Mouse (Mus musculus): ENCODE results near the gene Hrk. TPM values are rescaled to one million over a fixed set of nuclear protein-coding genes. Genes with fewer than 3 reads are reported as not detected.

Hrk gene
- polyA plus RNA-seq, 1 experiment = 5.8 TPM

GRCm38 (mm10) chr5:118143211-118144026, 21.0 kb upstream of the Hrk start:
- TF ChIP-seq CTCF (IDR thresholded peaks at IDR 0.05; ENCODE audit: borderline replicate concordance, extremely low read depth, insufficient read depth, insufficient read length) (no peak), POLR2A (IDR thresholded peaks at IDR 0.05; ENCODE audit: borderline replicate concordance, extremely low read depth, insufficient read depth, insufficient read length, poor library complexity, severe bottlenecking) (no peak)
- DNase-seq (ENCODE audit: low read depth) = no peak

DNA sequence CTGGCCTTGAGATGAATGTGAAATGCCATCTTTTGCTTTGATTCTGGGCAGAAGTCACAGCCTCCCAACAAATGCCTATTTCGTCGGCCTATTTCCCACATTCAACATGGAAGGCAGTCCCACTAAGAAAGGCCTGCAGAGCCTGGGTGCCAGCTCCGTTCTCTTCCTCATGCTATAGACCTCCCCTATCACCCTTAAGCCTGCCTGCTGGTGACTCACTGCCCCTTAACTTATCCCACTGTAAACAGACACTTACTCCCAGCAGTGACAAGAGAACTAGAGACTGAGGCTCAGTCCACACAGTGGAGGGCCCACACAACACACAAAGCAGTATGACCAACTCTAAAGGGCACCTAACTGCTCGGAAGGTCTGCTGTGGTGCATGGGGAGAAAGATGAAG, 20.1 kb upstream of the Hrk start:
- no peak for DNase-seq (ENCODE audit: low read depth)

DNA sequence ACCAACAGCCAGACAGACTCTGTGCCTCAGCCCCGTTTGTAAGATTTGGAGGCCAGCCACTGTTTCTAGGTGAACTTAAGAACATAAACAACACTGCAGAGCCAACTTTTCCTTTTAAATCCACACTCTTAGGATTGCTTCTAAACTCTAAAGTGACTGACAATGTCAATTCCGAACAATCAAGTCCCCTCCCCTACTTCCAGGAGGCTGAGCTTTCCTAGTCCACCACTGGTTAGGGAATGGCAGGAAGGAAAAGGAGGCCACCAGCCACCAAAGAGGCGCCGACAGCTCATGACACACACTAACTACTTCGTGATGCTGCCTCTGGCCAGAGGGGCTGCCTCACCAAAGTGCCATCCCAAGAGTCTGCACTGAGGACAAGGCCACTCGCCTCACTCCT, 19.7 kb upstream of the Hrk start:
- TF ChIP-seq POLR2A (IDR thresholded peaks at IDR 0.05; ENCODE audit: borderline replicate concordance, extremely low read depth, insufficient read depth, insufficient read length, poor library complexity, severe bottlenecking) (no peak), CTCF (IDR thresholded peaks at IDR 0.05; ENCODE audit: borderline replicate concordance, extremely low read depth, insufficient read depth, insufficient read length) (no peak)
- no peak for DNase-seq (ENCODE audit: low read depth)

More for the DNA sequence above, 20.1 kb upstream of the Hrk start:
- TF ChIP-seq POLR2A (IDR thresholded peaks at IDR 0.05; ENCODE audit: borderline replicate concordance, extremely low read depth, insufficient read depth, insufficient read length, poor library complexity, severe bottlenecking) (no peak), CTCF (IDR thresholded peaks at IDR 0.05; ENCODE audit: borderline replicate concordance, extremely low read depth, insufficient read depth, insufficient read length) (no peak)

DNA sequence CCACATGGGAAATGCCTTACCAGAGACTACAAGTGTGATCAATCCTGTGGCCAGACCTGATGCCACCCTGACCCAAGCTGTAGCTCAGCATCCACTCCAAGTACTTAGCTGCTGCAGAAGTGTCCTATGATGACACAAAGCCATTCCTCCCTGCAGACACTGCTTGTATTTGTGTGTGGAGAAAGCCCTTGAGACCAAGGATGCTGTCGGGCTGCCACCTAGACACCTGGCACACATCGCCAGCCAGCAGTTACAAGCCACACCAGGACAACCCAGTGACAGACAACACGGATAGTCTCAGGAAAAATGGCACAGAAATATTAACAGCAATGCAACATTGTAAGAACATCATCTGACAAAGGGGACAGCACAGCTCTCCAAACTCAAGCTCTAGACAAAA, 19.0 kb upstream of the Hrk start:
- no peak for DNase-seq (ENCODE audit: low read depth)
- TF ChIP-seq POLR2A (IDR thresholded peaks at IDR 0.05; ENCODE audit: borderline replicate concordance, extremely low read depth, insufficient read depth, insufficient read length, poor library complexity, severe bottlenecking) = no peak
- TF ChIP-seq CTCF (IDR thresholded peaks at IDR 0.05; ENCODE audit: borderline replicate concordance, extremely low read depth, insufficient read depth, insufficient read length) = no peak

GRCm38 (mm10) chr5:118145999-118146679, 18.3 kb upstream of the Hrk start:
- peak; percentile 74 for DNase-seq (ENCODE audit: low read depth)
- TF ChIP-seq CTCF (IDR thresholded peaks at IDR 0.05; ENCODE audit: borderline replicate concordance, extremely low read depth, insufficient read depth, insufficient read length) (no peak), POLR2A (IDR thresholded peaks at IDR 0.05; ENCODE audit: borderline replicate concordance, extremely low read depth, insufficient read depth, insufficient read length, poor library complexity, severe bottlenecking) (no peak)

DNA sequence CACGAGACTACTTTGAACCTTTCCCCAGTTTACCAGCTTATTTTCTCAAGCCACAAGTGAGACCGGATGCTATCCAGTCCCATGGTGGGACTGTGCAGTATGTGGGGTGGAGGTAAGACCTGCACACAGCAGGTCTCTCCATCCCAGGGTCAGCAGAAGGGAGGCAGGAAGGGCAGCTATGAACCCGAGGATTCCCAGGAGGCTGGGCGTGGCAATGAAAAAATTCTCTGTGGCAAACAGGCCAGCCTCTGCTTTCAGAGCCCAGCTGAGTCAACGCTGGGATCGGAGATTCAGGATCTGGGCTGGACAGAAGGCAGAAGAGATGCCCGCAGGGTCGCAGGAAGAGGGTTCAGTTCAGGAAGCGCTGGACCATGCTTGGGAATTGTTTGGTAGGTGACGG, 17.2 kb upstream of the Hrk start:
- TF ChIP-seq CTCF (IDR thresholded peaks at IDR 0.05; ENCODE audit: borderline replicate concordance, extremely low read depth, insufficient read depth, insufficient read length) (no peak), POLR2A (IDR thresholded peaks at IDR 0.05; ENCODE audit: borderline replicate concordance, extremely low read depth, insufficient read depth, insufficient read length, poor library complexity, severe bottlenecking) (no peak)
- DNase-seq (ENCODE audit: low read depth) = no peak

- TF ChIP-seq POLR2A (IDR thresholded peaks at IDR 0.05; ENCODE audit: borderline replicate concordance, extremely low read depth, insufficient read depth, insufficient read length, poor library complexity, severe bottlenecking) = no peak
- TF ChIP-seq CTCF (IDR thresholded peaks at IDR 0.05; ENCODE audit: borderline replicate concordance, extremely low read depth, insufficient read depth, insufficient read length) = no peak
- DNase-seq (ENCODE audit: low read depth) = no peak
Measured at GRCm38 (mm10) chr5:118149711-118150110, 14.7 kb upstream of the Hrk start.

DNA sequence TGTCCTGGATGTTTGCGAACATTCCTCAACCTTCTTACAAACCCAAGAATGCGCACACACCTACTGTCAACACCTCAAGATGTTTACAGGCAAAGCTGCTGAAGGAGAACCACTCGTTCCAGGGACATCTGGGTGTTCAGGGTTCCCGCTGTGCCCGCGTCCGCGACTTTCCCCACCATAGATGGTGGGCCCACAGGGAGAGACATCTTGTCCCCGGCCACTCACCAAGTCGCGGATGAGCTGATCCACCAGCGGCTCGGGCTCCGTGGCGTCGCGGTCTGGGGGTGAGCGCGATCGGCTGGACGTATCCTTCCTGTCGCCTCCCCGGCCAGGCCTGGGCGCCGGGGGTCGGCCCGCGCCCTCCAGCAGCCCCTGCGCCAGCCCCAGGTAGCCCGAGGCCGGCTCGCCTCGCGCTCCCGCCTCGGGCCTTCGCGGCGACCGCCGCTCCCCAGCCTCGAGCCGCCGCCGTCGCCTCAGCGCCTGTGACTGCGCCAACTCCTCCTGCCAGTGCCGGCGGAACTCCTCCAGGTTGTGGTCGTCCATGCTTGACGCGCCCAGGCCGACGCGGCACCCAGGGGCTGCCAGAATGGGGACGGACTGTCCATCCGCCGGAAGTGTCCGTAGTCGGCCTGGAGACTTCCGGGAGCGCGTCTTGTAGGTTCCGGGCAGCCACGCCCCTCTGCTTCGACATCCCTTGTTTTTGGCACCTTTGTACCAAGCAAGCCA, 9.4 kb upstream of the Hrk start, which contains the start of gene Fbxw8:
Gene Fbxw8 (minus strand): TSS at position 626 of the 726 bp plus-strand sequence.
- TF ChIP-seq CTCF (IDR thresholded peaks at IDR 0.05; ENCODE audit: borderline replicate concordance, extremely low read depth, insufficient read depth, insufficient read length) (no peak), POLR2A (IDR thresholded peaks at IDR 0.05; ENCODE audit: borderline replicate concordance, extremely low read depth, insufficient read depth, insufficient read length, poor library complexity, severe bottlenecking) (peak; percentile 44; the same call in 1 of the 2 replicates)
- DNase-seq (ENCODE audit: low read depth) = peak; percentile 96

- TF ChIP-seq CTCF (IDR thresholded peaks at IDR 0.05; ENCODE audit: borderline replicate concordance, extremely low read depth, insufficient read depth, insufficient read length) = no peak
- TF ChIP-seq POLR2A (IDR thresholded peaks at IDR 0.05; ENCODE audit: borderline replicate concordance, extremely low read depth, insufficient read depth, insufficient read length, poor library complexity, severe bottlenecking) = no peak
- no peak for DNase-seq (ENCODE audit: low read depth)
Measured at GRCm38 (mm10) chr5:118155565-118155947, 8.9 kb upstream of the Hrk start.

DNA sequence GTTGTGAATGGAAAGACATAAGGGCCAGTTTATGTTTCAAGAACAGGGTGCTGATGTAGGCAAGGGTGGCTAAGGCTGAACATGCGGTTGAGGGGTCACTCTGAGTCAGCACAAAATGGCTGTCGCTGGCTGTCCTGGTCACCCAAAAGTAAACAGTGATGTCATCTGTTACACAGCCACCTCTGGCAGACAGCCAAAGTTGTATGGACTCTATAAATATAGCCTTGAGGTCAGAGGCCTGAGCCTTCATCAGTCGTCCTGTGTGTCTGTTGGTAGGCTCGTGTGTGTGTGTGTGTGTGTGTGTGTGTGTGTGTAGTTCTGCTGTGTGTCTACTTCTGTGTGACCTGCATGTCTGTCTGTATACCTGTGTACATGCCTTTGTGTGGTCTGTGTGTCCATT, 7.5 kb upstream of the Hrk start:
- TF ChIP-seq POLR2A (IDR thresholded peaks at IDR 0.05; ENCODE audit: borderline replicate concordance, extremely low read depth, insufficient read depth, insufficient read length, poor library complexity, severe bottlenecking) = no peak
- TF ChIP-seq CTCF (IDR thresholded peaks at IDR 0.05; ENCODE audit: borderline replicate concordance, extremely low read depth, insufficient read depth, insufficient read length) = no peak
- DNase-seq (ENCODE audit: low read depth) = no peak

DNA sequence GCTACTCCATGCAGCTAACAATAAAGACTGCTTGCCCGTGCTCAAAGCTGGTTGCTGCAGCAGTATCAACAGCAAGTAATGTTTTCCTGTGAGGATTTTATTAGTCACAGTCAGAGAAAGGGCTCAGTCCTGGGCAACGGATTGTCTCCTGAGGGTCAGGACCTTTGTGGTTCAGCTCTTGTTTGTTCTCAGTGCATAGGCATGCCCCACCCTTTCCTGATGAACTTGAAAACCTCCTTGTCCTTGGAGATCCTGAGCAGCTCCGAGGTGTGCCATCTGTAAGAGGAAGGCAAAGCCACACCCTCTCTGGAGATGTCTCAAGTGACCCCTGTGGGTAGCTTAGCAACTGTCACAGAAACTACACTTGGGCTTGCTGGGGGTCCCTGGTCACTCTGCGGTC, 3.8 kb upstream of the Hrk start:
- TF ChIP-seq CTCF (IDR thresholded peaks at IDR 0.05; ENCODE audit: borderline replicate concordance, extremely low read depth, insufficient read depth, insufficient read length) = no peak
- no peak for TF ChIP-seq POLR2A (IDR thresholded peaks at IDR 0.05; ENCODE audit: borderline replicate concordance, extremely low read depth, insufficient read depth, insufficient read length, poor library complexity, severe bottlenecking)
- DNase-seq (ENCODE audit: low read depth) = no peak

Measured in brain, embryonic 14.5 days (tissue).